Mouse (Mus musculus) lung, embryonic 14.5 days (tissue): Measurements from ENCODE around the gene Slc39a5. TPM values are rescaled to one million over a fixed set of nuclear protein-coding genes. Genes with fewer than 3 reads are reported as not detected.

Experiments used
- ATAC-seq: fragments of 200-750 bp; cut with Nextera tagmentation; 2 replicates; pipeline ENCODE4 v1.8.0; 2017; ENCODE audit warnings: mild to moderate bottlenecking, moderate TSS enrichment, moderate library complexity; ENCODE audit not compliant: insufficient read depth
- DNase-seq: peaks from one replicate; pipeline ENCODE4 v3.0.0-alpha.2; 2015
- H3K27ac ChIP-seq: fragments of 300-500 bp; sonication (generic); 2 replicates; pipeline ENCODE4 v1.5.1; 2014; ENCODE audit warnings: low read depth, mild to moderate bottlenecking, moderate library complexity
- H3K27me3 ChIP-seq: fragments of 300-500 bp; sonication (generic); 2 replicates; pipeline ENCODE4 v1.6.1; 2014; ENCODE audit warnings: low read length, control low read depth; ENCODE audit not compliant: insufficient read depth
- H3K36me3 ChIP-seq: fragments of 300-500 bp; sonication (generic); 2 replicates; pipeline ENCODE4 v1.6.1; 2014; ENCODE audit warnings: control low read depth; ENCODE audit not compliant: insufficient read depth
- H3K4me1 ChIP-seq: fragments of 300-500 bp; sonication (generic); 2 replicates; pipeline ENCODE4 v1.6.1; 2014; ENCODE audit warnings: antibody characterized with exemption, control low read depth; ENCODE audit not compliant: insufficient read depth
- H3K4me2 ChIP-seq: fragments of 300-500 bp; sonication (generic); 2 replicates; pipeline ENCODE4 v1.6.1; 2014; ENCODE audit warnings: mild to moderate bottlenecking
- H3K4me3 ChIP-seq: fragments of 300-500 bp; sonication (generic); 2 replicates; pipeline ENCODE4 v1.5.1; 2014; ENCODE audit warnings: low read depth, low read length
- H3K9ac ChIP-seq: fragments of 300-500 bp; sonication (generic); 2 replicates; pipeline ENCODE4 v1.6.1; 2014
- H3K9me3 ChIP-seq: fragments of 300-500 bp; sonication (generic); 2 replicates; pipeline ENCODE4 v1.6.1; 2016; ENCODE audit warnings: low read depth, low read length, control low read depth
- CTCF ChIP-seq: IDR thresholded peaks from 2 replicates; pipeline ENCODE4 v1.5.1; 2016; ENCODE audit warnings: antibody characterized with exemption, low read depth
- WGBS: fragments of 180-500 bp; shearing (Covaris S2); extraction: QIAGEN DNeasy Blood & Tissue Kit; methylation state at CpG from one replicate; pipeline ENCODE4 v1.1.7; 2014; 5-methylcytosine and 5-hydroxymethylcytosine counted together
- polyA plus RNA-seq: library from polyadenylated mRNA; unstranded; fragments of >200 nt; fragmentation: Nextera tagmentation; extraction: Ambion mirVana; gene quantifications from 2 replicates; pipeline ENCODE4 v1.2.1, GENCODE M21; 2014

Gene Slc39a5
- polyA plus RNA-seq, 1 experiment from 2014 or later = 0.18 TPM

DNA sequence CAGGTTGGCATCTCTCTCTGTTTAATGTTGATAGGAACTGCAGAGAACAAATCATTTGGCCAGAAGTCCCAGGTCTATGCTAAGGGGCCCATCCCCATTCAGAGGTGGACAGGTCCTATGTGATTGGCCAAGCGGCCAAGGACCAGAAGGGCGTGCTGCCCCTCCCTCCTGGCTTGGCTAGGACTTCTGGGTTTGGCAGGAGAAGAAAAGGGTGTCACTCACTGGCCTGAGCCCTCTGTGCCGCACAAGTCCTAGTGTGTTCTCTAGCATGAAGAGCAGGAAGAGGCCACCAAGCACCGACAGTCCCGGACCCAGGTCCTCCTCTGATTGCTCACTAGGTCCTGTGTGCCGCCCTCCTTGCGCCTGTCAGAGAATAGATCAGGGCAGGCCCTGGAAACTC lies 3.6 kb downstream of the Slc39a5 start:
- Histone ChIP-seq H3K27ac (no peak overlapping the region), H3K9ac (no peak overlapping the region), H3K4me2 (no peak overlapping the region), H3K9me3 (no peaks in the 10 kb centered on the region), H3K36me3 (peaks cover 46% of the 10 kb centered on the region), H3K4me1 (no peaks in the 10 kb centered on the region), H3K4me3 (no peak overlapping the region), H3K27me3 (no peaks in the 10 kb centered on the region)
- ATAC-seq = no peak
- DNase-seq = no peak
- WGBS = 62% methylated on average over 7 of the region's 7 CpGs
- no peak for TF ChIP-seq CTCF

DNA sequence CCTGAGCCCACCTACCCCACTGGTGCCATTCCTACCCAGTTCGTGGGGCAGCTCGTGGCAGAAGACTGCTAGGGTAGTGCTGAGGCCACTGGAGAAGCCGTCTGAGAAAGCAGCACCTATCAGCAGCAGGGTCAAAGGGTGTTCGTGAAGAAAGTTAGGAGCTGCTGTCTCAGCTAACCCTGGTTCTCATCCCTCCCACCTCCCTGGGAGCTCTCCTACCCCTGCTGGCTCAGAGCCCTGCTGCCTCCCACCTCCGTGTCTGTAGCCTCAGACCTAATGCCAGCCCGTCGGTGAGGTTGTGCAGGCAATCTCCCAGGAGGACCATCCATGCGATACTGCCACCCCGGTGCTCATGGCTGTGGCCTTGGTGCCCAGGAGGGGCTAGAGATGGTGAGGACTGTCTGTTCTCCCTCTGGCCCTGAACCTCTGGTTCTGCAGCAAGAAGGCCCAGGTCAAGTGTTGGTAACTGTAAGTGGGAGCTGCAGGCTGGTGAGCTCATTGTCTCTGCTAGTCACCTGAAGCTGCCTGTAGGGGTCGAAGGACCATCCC lies 4.2 kb downstream of the Slc39a5 start:
- ATAC-seq = no peak; the same call in 1 of the 2 replicates
- 62% methylated on average over 10 of the region's 10 CpGs for WGBS

DNA sequence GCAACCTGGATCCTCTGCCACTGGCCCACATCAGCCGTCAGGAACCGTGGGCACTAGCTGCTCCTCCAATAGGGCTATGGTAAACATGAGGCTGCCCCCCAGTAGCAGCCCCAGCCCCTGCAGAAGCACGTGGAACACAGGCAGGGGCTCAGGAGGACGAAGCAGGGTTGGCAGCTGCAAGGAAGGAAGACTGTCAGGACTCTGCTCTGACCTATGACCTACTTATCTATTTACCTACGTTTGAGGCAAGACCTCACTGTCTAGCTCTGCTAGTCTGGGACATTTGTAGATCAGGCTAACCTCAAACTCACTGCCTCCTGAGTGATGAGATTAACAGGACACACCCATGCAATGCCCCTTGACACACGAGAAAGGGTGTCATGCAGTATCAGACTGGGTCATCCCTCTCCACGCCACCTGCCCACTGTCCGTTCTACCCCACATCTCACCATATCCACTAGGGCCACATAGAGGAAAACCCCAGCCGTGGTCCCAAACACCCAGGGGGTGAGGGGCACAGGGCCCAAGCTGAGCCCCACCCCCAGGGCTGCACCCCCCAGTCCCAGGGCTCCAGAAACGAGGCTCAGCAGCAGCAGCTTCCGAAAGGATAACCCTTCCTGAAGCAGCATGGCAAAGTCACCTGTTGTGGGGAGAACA lies 4.9 kb downstream of the Slc39a5 start:
- Histone ChIP-seq H3K4me1 (no peaks in the 10 kb centered on the region), H3K36me3 (peaks cover 59% of the 10 kb centered on the region)
- WGBS = 49% methylated on average over 11 of the region's 11 CpGs

More for the DNA sequence above, 4.2 kb downstream of the Slc39a5 start:
- Histone ChIP-seq H3K9me3 (no peaks in the 10 kb centered on the region), H3K4me3 (no peak overlapping the region), H3K27ac (no peak overlapping the region), H3K36me3 (peaks cover 53% of the 10 kb centered on the region), H3K9ac (no peak overlapping the region), H3K4me1 (no peaks in the 10 kb centered on the region), H3K27me3 (no peaks in the 10 kb centered on the region), H3K4me2 (no peak overlapping the region)
- no peak for TF ChIP-seq CTCF
- no peak for DNase-seq

DNA sequence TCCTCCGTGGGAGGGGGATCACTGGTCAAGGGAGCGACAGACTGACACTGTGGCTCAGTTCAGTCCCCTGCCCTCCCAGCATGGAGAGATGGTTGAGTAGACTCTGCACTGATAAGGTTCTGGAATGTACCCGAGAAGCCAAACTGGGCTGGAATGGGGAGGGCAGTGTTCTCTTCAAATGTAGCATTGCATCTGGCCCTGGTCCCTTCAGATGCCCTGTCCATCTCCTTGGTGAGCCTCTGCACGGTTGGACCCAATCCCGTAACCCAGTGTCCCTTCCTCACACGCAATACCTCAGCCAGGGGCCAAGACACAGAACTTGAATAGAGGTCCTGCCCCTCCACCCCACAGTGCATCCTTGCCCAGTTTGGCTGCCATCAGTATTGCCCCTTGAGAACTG lies 9.2 kb downstream of the Slc39a5 start:
- Histone ChIP-seq H3K27ac (no peak overlapping the region), H3K9me3 (no peaks in the 10 kb centered on the region), H3K4me2 (no peak overlapping the region), H3K36me3 (peaks cover 97% of the 10 kb centered on the region), H3K27me3 (no peaks in the 10 kb centered on the region), H3K4me3 (no peak overlapping the region), H3K4me1 (no peaks in the 10 kb centered on the region), H3K9ac (no peak overlapping the region)
- 71% methylated on average over 6 of the region's 6 CpGs for WGBS
- ATAC-seq (no peak), DNase-seq (no peak)
- no peak for TF ChIP-seq CTCF

More for the DNA sequence above, 4.9 kb downstream of the Slc39a5 start:
- H3K27ac ChIP-seq = no peak overlapping the region
- TF ChIP-seq CTCF = no peak
- no peak overlapping the region for H3K4me3 ChIP-seq
- DNase-seq (no peak), ATAC-seq (no peak)
- no peaks in the 10 kb centered on the region for H3K27me3 ChIP-seq
- H3K4me2 ChIP-seq = no peak overlapping the region
- H3K9ac ChIP-seq = no peak overlapping the region
- no peaks in the 10 kb centered on the region for H3K9me3 ChIP-seq

- Histone ChIP-seq H3K36me3 (peaks cover 99% of the 10 kb centered on the region), H3K4me1 (no peaks in the 10 kb centered on the region), H3K4me3 (no peak overlapping the region), H3K27ac (no peak overlapping the region), H3K4me2 (no peak overlapping the region), H3K27me3 (no peaks in the 10 kb centered on the region), H3K9me3 (no peaks in the 10 kb centered on the region), H3K9ac (no peak overlapping the region)
- TF ChIP-seq CTCF = no peak
- no peak for DNase-seq
- no peak for ATAC-seq
- 84% methylated on average over 12 of the region's 12 CpGs for WGBS
Observed at GRCm38 (mm10) chr10:128390366-128390765, 10.7 kb downstream of the Slc39a5 start.

DNA sequence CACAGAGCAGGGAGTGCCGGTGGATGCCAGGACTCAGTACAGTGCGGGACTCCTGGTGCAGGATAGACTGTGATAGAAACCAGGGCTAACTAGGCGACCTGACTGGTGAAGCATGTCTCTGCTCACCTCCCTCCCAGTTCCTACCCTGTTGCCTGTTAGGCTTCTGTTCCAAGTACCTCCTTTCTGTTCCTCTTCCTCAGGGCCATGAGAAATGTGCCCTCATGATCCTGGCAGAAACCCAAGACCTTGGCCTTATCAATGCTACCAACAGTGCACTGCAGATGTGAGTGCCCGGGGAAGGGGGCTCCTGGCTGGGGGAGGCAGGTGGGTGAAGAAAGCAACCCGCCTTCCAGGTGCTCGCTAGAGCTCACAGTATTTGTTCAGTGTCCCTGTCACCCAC lies 11.5 kb downstream of the Slc39a5 start:
- H3K4me1 ChIP-seq = no peaks in the 10 kb centered on the region
- H3K27me3 ChIP-seq = no peaks in the 10 kb centered on the region
- peaks cover 100% of the 10 kb centered on the region for H3K36me3 ChIP-seq
- 77% methylated on average over 6 of the region's 6 CpGs for WGBS
- H3K27ac ChIP-seq = no peak overlapping the region
- no peak overlapping the region for H3K9ac ChIP-seq
- H3K4me3 ChIP-seq = no peak overlapping the region
- H3K9me3 ChIP-seq = no peaks in the 10 kb centered on the region
- no peak for TF ChIP-seq CTCF
- ATAC-seq = no peak
- DNase-seq = no peak
- no peak overlapping the region for H3K4me2 ChIP-seq

DNA sequence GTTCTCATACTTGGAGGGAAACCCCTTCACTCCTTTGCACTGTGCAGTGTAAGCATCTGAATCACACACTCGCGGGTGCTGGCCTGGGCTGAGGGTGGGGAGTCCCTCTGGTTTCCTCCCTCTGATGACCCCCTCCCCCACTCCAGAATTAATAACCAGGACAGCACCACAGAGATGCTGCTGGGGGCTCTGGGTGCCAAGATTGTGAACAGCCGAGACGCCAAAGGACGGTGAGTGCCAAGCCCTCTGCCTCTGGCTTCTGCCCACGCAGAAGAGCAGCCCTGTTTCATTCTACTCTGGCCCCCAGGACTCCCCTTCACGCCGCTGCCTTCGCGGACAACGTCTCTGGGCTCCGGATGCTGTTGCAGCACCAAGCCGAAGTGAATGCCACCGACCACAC lies 12.1 kb downstream of the Slc39a5 start:
- peaks cover 100% of the 10 kb centered on the region for H3K36me3 ChIP-seq
- H3K27me3 ChIP-seq = no peaks in the 10 kb centered on the region
- no peak overlapping the region for H3K9ac ChIP-seq
- no peak overlapping the region for H3K4me3 ChIP-seq
- no peak overlapping the region for H3K4me2 ChIP-seq
- H3K27ac ChIP-seq = no peak overlapping the region
- no peak for TF ChIP-seq CTCF
- whole genome bisulfite sequencing = 89% methylated on average over 14 of the region's 14 CpGs
- ATAC-seq = no peak
- no peaks in the 10 kb centered on the region for H3K4me1 ChIP-seq
- no peaks in the 10 kb centered on the region for H3K9me3 ChIP-seq
- DNase-seq = no peak
